Mouse (Mus musculus): ENCODE results near the gene Meis2.

DNA sequence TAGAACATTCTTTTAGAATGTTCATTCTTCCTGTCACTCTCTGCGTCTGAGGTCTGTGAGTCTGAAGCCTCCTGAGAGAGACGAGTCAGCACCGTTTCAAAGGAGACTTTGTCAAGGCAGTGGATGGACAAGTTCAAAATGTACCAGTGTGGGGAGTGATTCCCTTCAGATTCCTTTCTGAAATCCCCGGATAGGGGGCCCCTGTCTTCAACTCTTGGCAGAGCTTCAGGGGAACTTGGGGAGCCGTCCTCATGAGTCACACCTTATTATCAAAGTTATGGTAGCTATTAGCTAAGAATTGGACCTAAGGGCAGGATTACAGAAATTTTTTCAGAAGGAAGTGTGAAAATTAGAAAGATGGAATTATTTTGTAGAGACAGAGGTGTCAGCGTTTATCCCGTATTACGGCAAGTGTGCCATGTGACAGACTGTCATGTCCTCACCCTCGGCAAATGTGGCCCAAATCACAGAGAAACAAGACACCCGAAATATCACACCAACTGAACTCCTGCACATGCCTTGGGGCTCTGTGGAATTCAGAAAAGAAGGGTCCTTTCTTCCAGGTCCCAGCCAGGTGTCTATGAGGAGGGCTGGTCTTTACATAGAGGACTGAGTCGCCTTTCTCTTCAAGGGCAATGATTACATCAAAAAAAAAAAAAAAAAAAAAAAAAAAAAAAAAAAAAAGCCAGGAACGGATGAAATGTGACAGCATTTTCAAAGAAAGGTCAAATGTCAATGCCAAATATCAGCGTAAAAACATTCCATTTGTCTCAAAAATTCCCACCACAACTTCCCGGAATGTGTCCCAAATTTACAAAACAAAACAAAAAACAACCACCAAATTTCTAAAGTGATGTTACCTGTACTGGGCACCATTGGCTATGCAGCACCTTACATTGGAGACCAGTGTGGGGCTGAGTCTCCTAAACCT lies 146.2 kb downstream of the Meis2 start:
- TF ChIP-seq POLR2A (IDR thresholded peaks at IDR 0.05; ENCODE audit: borderline replicate concordance, extremely low read depth, insufficient read depth, insufficient read length, poor library complexity, severe bottlenecking) (no peak), CTCF (IDR thresholded peaks at IDR 0.05; ENCODE audit: borderline replicate concordance, extremely low read depth, insufficient read depth, insufficient read length) (no peak)
